Mouse (Mus musculus) megakaryocyte progenitor cell, adult 5-6 weeks (primary cell): ENCODE measurements at regions not wholly inside any gene's neighbourhood (a gene's known extent, or its start where the extent isn't known, plus 50 kb on each side); places are given as distances from the start of the nearest gene placed in this dataset.

Experiments used
- ATAC-seq: replicated peaks from 2 replicates; pipeline ENCODE4 v1.8.0; 2016; ENCODE audit warnings: mild to moderate bottlenecking, moderate TSS enrichment, inconsistent platforms; ENCODE audit not compliant: poor library complexity

- ATAC-seq: no peak
These were observed 85.2 kb upstream of the Cplx2 start for GRCm38 (mm10) chr13:54285968-54286367.

GRCm38 (mm10) chr13:54286616-54287015, 84.5 kb upstream of the Cplx2 start:
- ATAC-seq: no peak

GRCm38 (mm10) chr13:54290066-54290465, 81.1 kb upstream of the Cplx2 start:
- no peak for ATAC-seq

GRCm38 (mm10) chr13:54292394-54292793, 78.8 kb upstream of the Cplx2 start:
- ATAC-seq: no peak

GRCm38 (mm10) chr13:54293006-54293405, 78.1 kb upstream of the Cplx2 start:
- no peak for ATAC-seq

- ATAC-seq: no peak
These were observed 75.5 kb upstream of the Cplx2 start for GRCm38 (mm10) chr13:54295475-54296259.

GRCm38 (mm10) chr13:54296260-54296555, 74.9 kb upstream of the Cplx2 start:
- ATAC-seq: no peak

- ATAC-seq: no peak
These were observed 72.3 kb upstream of the Cplx2 start for GRCm38 (mm10) chr13:54298851-54299250.

- no peak for ATAC-seq
These were observed 71.9 kb upstream of the Cplx2 start for GRCm38 (mm10) chr13:54299295-54299694.

- ATAC-seq: no peak
These were observed 70.0 kb upstream of the Cplx2 start for GRCm38 (mm10) chr13:54301110-54301509.

- no peak for ATAC-seq
These were observed 69.5 kb upstream of the Cplx2 start for GRCm38 (mm10) chr13:54301677-54302076.

GRCm38 (mm10) chr13:54302351-54303070, 68.6 kb upstream of the Cplx2 start:
- ATAC-seq: peak; percentile 53

GRCm38 (mm10) chr13:54303071-54303924, 67.9 kb upstream of the Cplx2 start:
- peak; percentile 54 for ATAC-seq

GRCm38 (mm10) chr13:54304251-54304650, 66.9 kb upstream of the Cplx2 start:
- ATAC-seq: no peak

- no peak for ATAC-seq
These were observed 62.6 kb upstream of the Cplx2 start for GRCm38 (mm10) chr13:54308591-54308990.

- ATAC-seq: no peak
These were observed 61.8 kb upstream of the Cplx2 start for GRCm38 (mm10) chr13:54309354-54309753.

GRCm38 (mm10) chr13:54310144-54310543, 61.0 kb upstream of the Cplx2 start:
- no peak for ATAC-seq

GRCm38 (mm10) chr13:54311327-54312026, 59.7 kb upstream of the Cplx2 start:
- ATAC-seq: peak; percentile 69

- ATAC-seq: no peak
These were observed 58.6 kb upstream of the Cplx2 start for GRCm38 (mm10) chr13:54312405-54313185.

GRCm38 (mm10) chr13:54315333-54315732, 55.8 kb upstream of the Cplx2 start:
- ATAC-seq: no peak
